Mouse (Mus musculus): ENCODE measurements around the gene Cd164. TPM values are rescaled to one million over a fixed set of nuclear protein-coding genes. Genes with fewer than 3 reads are reported as not detected.

Cd164 gene
- polyA plus RNA-seq, 1 experiment from 2014 or later, result 259 TPM

Other genes starting within 250 kb of the Cd164 start
- 27.7 and 29.4 TPM in 2 replicates for gene Fig4, start 216.2 kb upstream of the Cd164 start, polyA plus RNA-seq (2015; fragmentation: Nextera tagmentation; extraction: Ambion mirVana)
- 0.04 TPM in 1 of 2 replicates, not detected in the other for gene Ak9, start 215.4 kb upstream of the Cd164 start, polyA plus RNA-seq (2015; fragmentation: Nextera tagmentation; extraction: Ambion mirVana)
- 23.3 and 23.8 TPM in 2 replicates for gene Zbtb24, start 69.0 kb upstream of the Cd164 start, polyA plus RNA-seq (2015; fragmentation: Nextera tagmentation; extraction: Ambion mirVana)
- 72.9 and 82.9 TPM in 2 replicates for gene Mical1, start 43.1 kb upstream of the Cd164 start, polyA plus RNA-seq (2015; fragmentation: Nextera tagmentation; extraction: Ambion mirVana)
- gene Smpd2, start 29.0 kb upstream of the Cd164 start, polyA plus RNA-seq (2015; fragmentation: Nextera tagmentation; extraction: Ambion mirVana), result 53.7 and 57.5 TPM in 2 replicates
- 1.2 and 1.4 TPM in 2 replicates for gene Ppil6, start 29.0 kb upstream of the Cd164 start, polyA plus RNA-seq (2015; fragmentation: Nextera tagmentation; extraction: Ambion mirVana)
- 2.3 and 2.4 TPM in 2 replicates for gene Ccdc162, start 197.2 kb downstream of the Cd164 start, polyA plus RNA-seq (2015; fragmentation: Nextera tagmentation; extraction: Ambion mirVana)

Measured in thymus, postnatal 0 days (tissue).